In genomic region chr8:94543981-94544380, GRCm38 (mm10) we compare ENCODE assay signal across 10 mouse cellular contexts.
"Had no signal": no experiment of that assay in that cellular context is flagged by ENCODE, and none has a peak within 500 bp of the region (broad histone marks: within the 10 kb centered on the region; RNA-seq: fewer than 3 reads in every experiment).

No protein-coding gene starts in this region.

- H3K4me2 ChIP-seq: kidney, embryonic 15.5 days; neural tube, embryonic 12.5 days had no signal

- H3K27ac ChIP-seq: kidney, embryonic 15.5 days; liver, embryonic 14.5 days; midbrain, embryonic 10.5 days; neural tube, embryonic 12.5 days had no signal

- H3K9me3 ChIP-seq: kidney, embryonic 15.5 days; midbrain, embryonic 10.5 days; neural tube, embryonic 12.5 days had no signal

- H3K27me3 ChIP-seq: kidney, embryonic 15.5 days; neural tube, embryonic 12.5 days had no signal

- H3K4me3 ChIP-seq: kidney, embryonic 15.5 days; midbrain, embryonic 10.5 days; myocyte; neural tube, embryonic 12.5 days had no signal

- H3K9ac ChIP-seq: kidney, embryonic 15.5 days; liver, embryonic 14.5 days; neural tube, embryonic 12.5 days had no signal

- H3K36me3 ChIP-seq: kidney, embryonic 15.5 days; midbrain, embryonic 10.5 days; neural tube, embryonic 12.5 days had no signal

- DNase-seq: kidney, adult 2 months; kidney, postnatal 25 days; lung, adult 18-20 months; retina, postnatal 1 day; thymus, postnatal 36 days had no signal

- H3K4me1 ChIP-seq: kidney, embryonic 15.5 days; neural tube, embryonic 12.5 days had no signal
